Mouse (Mus musculus) forebrain, embryonic 10.5 days (tissue): ENCODE measurements at regions not wholly inside any gene's neighbourhood (a gene's known extent, or its start where the extent isn't known, plus 50 kb on each side); places are given as distances from the start of the nearest gene placed in this dataset.
A peak's percentile ranks its signal among the peaks of the same experiment; 100 is the strongest.

Experiments used
- DNase-seq: peaks from one replicate; pipeline ENCODE4 v3.0.0-alpha.2; 2017; ENCODE audit warnings: low spot score; ENCODE audit errors: extremely low spot score
- H3K27ac ChIP-seq: fragments of 300-500 bp; sonication (generic); 2 replicates; pipeline ENCODE4 v1.5.1; 2016; ENCODE audit warnings: mild to moderate bottlenecking
- H3K27me3 ChIP-seq: fragments of 300-500 bp; sonication (generic); 2 replicates; pipeline ENCODE4 v1.6.1; 2016; ENCODE audit warnings: mild to moderate bottlenecking; ENCODE audit not compliant: poor library complexity, severe bottlenecking
- H3K36me3 ChIP-seq: fragments of 300-500 bp; sonication (generic); replicated peaks from 2 replicates; pipeline ENCODE4 v1.6.1; 2016; ENCODE audit warnings: mild to moderate bottlenecking, moderate library complexity
- H3K4me1 ChIP-seq: fragments of 300-500 bp; sonication (generic); 2 replicates; pipeline ENCODE4 v1.6.1; 2016
- H3K4me3 ChIP-seq: fragments of 300-500 bp; sonication (generic); 2 replicates; pipeline ENCODE4 v1.5.1; 2016; ENCODE audit warnings: mild to moderate bottlenecking, moderate library complexity
- H3K9me3 ChIP-seq: fragments of 300-500 bp; sonication (generic); 2 replicates; pipeline ENCODE4 v1.6.1; 2016; ENCODE audit warnings: mild to moderate bottlenecking, moderate library complexity
- WGBS: fragments of 180-500 bp; shearing (Covaris S2); methylation state at CpG from one replicate; pipeline ENCODE4 v1.1.7; 2016; 5-methylcytosine and 5-hydroxymethylcytosine counted together

- Histone ChIP-seq H3K27me3 (no peaks in the 10 kb centered on the region), H3K4me1 (no peaks in the 10 kb centered on the region; the same call in 1 of the 2 replicates), H3K36me3 (no peaks in the 10 kb centered on the region), H3K27ac (no peak overlapping the region), H3K4me3 (no peak overlapping the region), H3K9me3 (no peaks in the 10 kb centered on the region)
- 84% methylated on average over 2 of the region's 2 CpGs for WGBS
- no peak for DNase-seq
Measured at GRCm38 (mm10) chr10:96515923-96516258, 100.9 kb upstream of the Btg1 start.

- Histone ChIP-seq H3K36me3 (no peaks in the 10 kb centered on the region), H3K9me3 (no peaks in the 10 kb centered on the region), H3K27ac (no peak overlapping the region), H3K4me3 (no peak overlapping the region), H3K4me1 (peaks cover 18% of the 10 kb centered on the region), H3K27me3 (no peaks in the 10 kb centered on the region)
- DNase-seq = no peak
- WGBS = 69% methylated on average over 3 of the region's 3 CpGs
Measured at GRCm38 (mm10) chr10:96519411-96519810, 97.4 kb upstream of the Btg1 start.

- Histone ChIP-seq H3K4me1 (peaks cover 22% of the 10 kb centered on the region), H3K36me3 (no peaks in the 10 kb centered on the region), H3K9me3 (no peaks in the 10 kb centered on the region), H3K27ac (no peak overlapping the region), H3K27me3 (no peaks in the 10 kb centered on the region), H3K4me3 (no peak overlapping the region)
- WGBS = 81% methylated on average over 8 of the region's 8 CpGs
- DNase-seq = no peak
Measured at GRCm38 (mm10) chr10:96520995-96521760, 95.6 kb upstream of the Btg1 start.

GRCm38 (mm10) chr10:96523967-96524801 is 92.6 kb upstream of the Btg1 start:
- H3K36me3 ChIP-seq = no peaks in the 10 kb centered on the region
- 38% methylated on average over 20 of the region's 20 CpGs for WGBS

GRCm38 (mm10) chr10:96527864-96528263 is 88.9 kb upstream of the Btg1 start:
- Histone ChIP-seq H3K27ac (no peak overlapping the region), H3K4me1 (peaks cover 16% of the 10 kb centered on the region), H3K9me3 (no peaks in the 10 kb centered on the region), H3K4me3 (no peak overlapping the region), H3K36me3 (no peaks in the 10 kb centered on the region), H3K27me3 (no peaks in the 10 kb centered on the region)
- WGBS = 96% methylated on average over 3 of the region's 3 CpGs
- DNase-seq = no peak

More at GRCm38 (mm10) chr10:96523967-96524801, 92.6 kb upstream of the Btg1 start:
- no peaks in the 10 kb centered on the region for H3K27me3 ChIP-seq
- H3K4me1 ChIP-seq = peaks cover 22% of the 10 kb centered on the region
- peak; percentile 26 for DNase-seq
- peak overlapping the region; percentile 20 for H3K4me3 ChIP-seq
- no peaks in the 10 kb centered on the region for H3K9me3 ChIP-seq
- H3K27ac ChIP-seq = peak overlapping the region; percentile 78

- WGBS = 95% methylated on average over 7 of the region's 7 CpGs
- DNase-seq = no peak
- H3K36me3 ChIP-seq = no peaks in the 10 kb centered on the region
- no peaks in the 10 kb centered on the region for H3K9me3 ChIP-seq
- no peak overlapping the region for H3K4me3 ChIP-seq
- H3K4me1 ChIP-seq = no peaks in the 10 kb centered on the region
- H3K27ac ChIP-seq = no peak overlapping the region
- H3K27me3 ChIP-seq = no peaks in the 10 kb centered on the region
Measured at GRCm38 (mm10) chr10:96534547-96535124, 82.2 kb upstream of the Btg1 start.

GRCm38 (mm10) chr10:96535461-96535860 is 81.3 kb upstream of the Btg1 start:
- Histone ChIP-seq H3K36me3 (no peaks in the 10 kb centered on the region), H3K4me3 (no peak overlapping the region), H3K27ac (no peak overlapping the region), H3K9me3 (no peaks in the 10 kb centered on the region), H3K4me1 (no peaks in the 10 kb centered on the region), H3K27me3 (no peaks in the 10 kb centered on the region)
- WGBS = 71% methylated on average over 9 of the region's 9 CpGs
- DNase-seq = no peak

GRCm38 (mm10) chr10:96540828-96541227 is 76.0 kb upstream of the Btg1 start:
- Histone ChIP-seq H3K27ac (no peak overlapping the region), H3K27me3 (no peaks in the 10 kb centered on the region), H3K9me3 (no peaks in the 10 kb centered on the region), H3K4me1 (no peaks in the 10 kb centered on the region), H3K36me3 (no peaks in the 10 kb centered on the region), H3K4me3 (no peak overlapping the region)
- DNase-seq = no peak
- WGBS = 93% methylated on average over 2 of the region's 2 CpGs

- H3K27me3 ChIP-seq = no peaks in the 10 kb centered on the region
- no peaks in the 10 kb centered on the region for H3K4me1 ChIP-seq
- no peaks in the 10 kb centered on the region for H3K36me3 ChIP-seq
- no peaks in the 10 kb centered on the region for H3K9me3 ChIP-seq
- H3K27ac ChIP-seq = no peak overlapping the region
- DNase-seq = no peak
- 91% methylated on average over 6 of the region's 6 CpGs for WGBS
- no peak overlapping the region for H3K4me3 ChIP-seq
Measured at GRCm38 (mm10) chr10:96545312-96545711, 71.5 kb upstream of the Btg1 start.

- Histone ChIP-seq H3K27ac (no peak overlapping the region), H3K4me1 (no peaks in the 10 kb centered on the region), H3K27me3 (no peaks in the 10 kb centered on the region), H3K36me3 (no peaks in the 10 kb centered on the region), H3K4me3 (no peak overlapping the region), H3K9me3 (no peaks in the 10 kb centered on the region)
- no peak for DNase-seq
- WGBS = 93% methylated on average over 2 of the region's 2 CpGs
Measured at GRCm38 (mm10) chr10:96545761-96546388, 70.9 kb upstream of the Btg1 start.

GRCm38 (mm10) chr10:96549651-96550050 is 67.2 kb upstream of the Btg1 start:
- Histone ChIP-seq H3K27me3 (no peaks in the 10 kb centered on the region), H3K4me3 (no peak overlapping the region), H3K27ac (no peak overlapping the region), H3K4me1 (no peaks in the 10 kb centered on the region), H3K36me3 (no peaks in the 10 kb centered on the region), H3K9me3 (no peaks in the 10 kb centered on the region)
- no peak for DNase-seq
- WGBS = 61% methylated on average over 2 of the region's 2 CpGs

GRCm38 (mm10) chr10:96550266-96550665 is 66.5 kb upstream of the Btg1 start:
- Histone ChIP-seq H3K9me3 (no peaks in the 10 kb centered on the region), H3K36me3 (no peaks in the 10 kb centered on the region), H3K27ac (no peak overlapping the region), H3K4me1 (no peaks in the 10 kb centered on the region), H3K27me3 (no peaks in the 10 kb centered on the region), H3K4me3 (no peak overlapping the region)
- WGBS = 80% methylated on average over 4 of the region's 4 CpGs
- no peak for DNase-seq
